Mouse (Mus musculus): ENCODE data around the gene Commd2. TPM values are rescaled to one million over a fixed set of nuclear protein-coding genes. Genes with fewer than 3 reads are reported as not detected.

Gene Commd2
- polyA plus RNA-seq, 1 experiment from 2014 or later, result 70.6 TPM

DNA sequence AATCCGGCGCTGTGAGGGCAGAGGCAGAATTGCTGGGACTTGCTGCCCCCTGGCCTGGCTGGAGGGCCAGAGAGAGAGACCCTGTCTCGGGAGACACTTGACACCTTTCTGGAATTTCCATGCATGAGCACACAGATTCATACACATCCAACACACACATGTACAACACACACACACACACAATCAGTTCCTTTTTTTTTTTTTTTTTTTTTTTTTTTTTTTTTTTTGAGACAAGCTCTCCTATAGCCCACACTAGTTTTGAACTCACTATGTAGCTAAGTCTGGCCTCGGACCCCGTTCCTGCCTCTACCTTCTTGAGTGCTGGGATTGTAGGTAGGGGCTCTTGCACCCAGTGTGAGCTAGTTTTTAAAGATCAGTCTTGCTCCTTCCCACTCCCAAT lies 14.4 kb upstream of the Commd2 start:
- no peak for ATAC-seq (replicated peaks; ENCODE audit: low FRiP score)
- no peak for DNase-seq (ENCODE audit: low spot score)
- no peaks in the 10 kb centered on the region for H3K4me1 ChIP-seq (replicated peaks; ENCODE audit: control insufficient read depth, insufficient read depth, low read length)
- H3K9me3 ChIP-seq (ENCODE audit: control insufficient read depth, low read length), result no peaks in the 10 kb centered on the region
- H3K27ac ChIP-seq (ENCODE audit: low read depth, low read length), result no peak overlapping the region
- no peak overlapping the region for H3K9ac ChIP-seq (ENCODE audit: low read depth, low read length)
- WGBS, result 74% methylated on average over 5 of the region's 5 CpGs
- H3K36me3 ChIP-seq (ENCODE audit: control insufficient read depth, insufficient read depth, low read length), result no peaks in the 10 kb centered on the region
- no peaks in the 10 kb centered on the region for H3K27me3 ChIP-seq (replicated peaks; ENCODE audit: control insufficient read depth, insufficient read depth, low read length)
- H3K4me2 ChIP-seq, result no peak overlapping the region
- H3K4me3 ChIP-seq (ENCODE audit: low read depth, low read length), result no peak overlapping the region

DNA sequence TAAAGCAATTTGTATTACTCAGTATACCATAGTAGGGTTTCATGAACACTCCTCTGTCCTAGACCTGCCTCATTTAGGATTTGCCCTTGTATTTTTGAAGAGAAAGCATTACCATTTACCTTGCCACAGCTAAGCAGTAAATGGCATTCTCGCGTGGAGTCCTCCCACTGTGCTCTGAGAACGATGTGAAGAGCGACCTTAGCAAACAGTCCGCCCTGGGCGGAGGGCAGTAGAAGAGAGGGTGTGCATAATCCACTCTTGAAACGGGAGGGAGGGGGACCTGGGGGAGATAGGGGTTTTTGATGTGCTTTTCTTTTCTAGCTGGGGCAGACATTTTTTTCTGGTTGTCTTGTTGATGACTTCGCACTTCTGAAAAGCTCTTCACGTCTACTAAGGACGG lies 13.2 kb upstream of the Commd2 start:
- WGBS, result 75% methylated on average over 10 of the region's 10 CpGs

DNA sequence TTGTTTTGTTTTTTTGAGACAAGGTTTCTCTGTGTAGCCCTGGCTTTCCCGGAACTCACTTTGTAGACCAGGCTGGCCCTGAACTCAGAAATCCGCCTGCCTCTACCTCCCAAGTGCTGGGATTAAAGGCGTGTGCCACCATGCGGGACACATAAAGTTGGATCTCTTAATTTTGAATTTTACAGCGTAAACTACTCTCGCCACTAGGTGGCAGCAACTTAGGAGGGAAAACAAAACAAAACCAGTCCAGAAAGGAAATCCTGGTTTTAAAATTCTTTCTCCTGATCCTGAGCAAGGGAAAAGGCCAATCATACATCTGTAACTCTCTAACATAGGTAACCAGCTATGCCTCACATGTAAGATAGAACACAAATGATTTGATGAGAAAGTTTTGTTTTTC lies 12.2 kb upstream of the Commd2 start:
- Histone ChIP-seq H3K27ac (ENCODE audit: low read depth, low read length) (no peak overlapping the region), H3K4me2 (no peak overlapping the region), H3K4me3 (ENCODE audit: low read depth, low read length) (no peak overlapping the region), H3K9me3 (ENCODE audit: control insufficient read depth, low read length) (no peaks in the 10 kb centered on the region), H3K4me1 (replicated peaks; ENCODE audit: control insufficient read depth, insufficient read depth, low read length) (no peaks in the 10 kb centered on the region), H3K27me3 (replicated peaks; ENCODE audit: control insufficient read depth, insufficient read depth, low read length) (no peaks in the 10 kb centered on the region), H3K36me3 (ENCODE audit: control insufficient read depth, insufficient read depth, low read length) (no peaks in the 10 kb centered on the region), H3K9ac (ENCODE audit: low read depth, low read length) (no peak overlapping the region)
- no peak for ATAC-seq (replicated peaks; ENCODE audit: low FRiP score)
- no peak for DNase-seq (ENCODE audit: low spot score)
- 21% methylated on average over 6 of the region's 6 CpGs for WGBS

More for the DNA sequence above, 13.2 kb upstream of the Commd2 start:
- Histone ChIP-seq H3K36me3 (ENCODE audit: control insufficient read depth, insufficient read depth, low read length) (no peaks in the 10 kb centered on the region), H3K4me1 (replicated peaks; ENCODE audit: control insufficient read depth, insufficient read depth, low read length) (no peaks in the 10 kb centered on the region), H3K4me3 (ENCODE audit: low read depth, low read length) (no peak overlapping the region), H3K4me2 (no peak overlapping the region), H3K27me3 (replicated peaks; ENCODE audit: control insufficient read depth, insufficient read depth, low read length) (no peaks in the 10 kb centered on the region), H3K27ac (ENCODE audit: low read depth, low read length) (no peak overlapping the region), H3K9ac (ENCODE audit: low read depth, low read length) (no peak overlapping the region), H3K9me3 (ENCODE audit: control insufficient read depth, low read length) (no peaks in the 10 kb centered on the region)
- ATAC-seq (replicated peaks; ENCODE audit: low FRiP score) (no peak), DNase-seq (ENCODE audit: low spot score) (no peak)

DNA sequence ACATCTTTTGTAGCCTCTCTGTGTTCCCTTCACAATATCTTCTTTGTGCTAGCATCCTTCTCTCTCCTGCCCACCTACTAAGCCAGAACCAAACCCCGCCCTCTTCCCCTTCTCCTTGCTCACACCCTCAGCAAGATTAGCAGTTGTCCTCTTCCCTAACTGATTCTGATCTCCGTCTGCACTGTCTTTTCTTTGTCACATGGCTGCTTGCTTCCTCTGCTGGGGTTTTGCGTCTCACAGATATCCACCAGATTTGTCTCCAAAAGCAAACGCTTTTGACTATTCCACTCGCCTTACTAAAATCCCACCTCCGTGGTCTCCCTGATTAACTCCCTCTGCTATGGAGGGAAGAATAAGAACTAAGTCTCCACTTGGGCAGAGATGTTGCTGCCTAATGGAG lies 7.1 kb upstream of the Commd2 start:
- no peak for ATAC-seq (replicated peaks; ENCODE audit: low FRiP score)
- 49% methylated on average over 6 of the region's 6 CpGs for WGBS
- no peaks in the 10 kb centered on the region for H3K9me3 ChIP-seq (ENCODE audit: control insufficient read depth, low read length)

DNA sequence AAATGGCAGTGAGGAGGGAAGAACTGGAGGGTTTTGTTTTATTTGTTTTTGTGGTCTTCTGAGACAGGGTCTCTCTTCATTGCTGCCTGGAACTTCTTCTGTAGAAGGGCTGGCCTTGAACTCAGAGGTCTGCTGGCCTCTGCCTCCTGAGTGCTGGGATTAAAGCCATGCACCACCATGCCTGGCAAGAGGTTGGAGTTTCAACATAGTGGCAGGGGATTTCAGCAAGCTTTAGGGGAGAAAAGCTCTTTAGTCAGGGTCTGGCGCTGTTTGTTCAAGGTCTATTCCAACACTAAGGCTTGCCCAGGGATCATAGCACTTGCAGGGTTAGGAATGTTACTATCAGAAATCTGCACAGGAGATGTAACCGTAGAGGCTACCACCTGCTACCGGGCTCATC lies 2.1 kb upstream of the Commd2 start:
- ATAC-seq (replicated peaks; ENCODE audit: low FRiP score), result no peak
- Histone ChIP-seq H3K4me1 (replicated peaks; ENCODE audit: control insufficient read depth, insufficient read depth, low read length) (no peaks in the 10 kb centered on the region), H3K4me2 (no peak overlapping the region), H3K27me3 (replicated peaks; ENCODE audit: control insufficient read depth, insufficient read depth, low read length) (no peaks in the 10 kb centered on the region), H3K4me3 (ENCODE audit: low read depth, low read length) (no peak overlapping the region), H3K36me3 (ENCODE audit: control insufficient read depth, insufficient read depth, low read length) (no peaks in the 10 kb centered on the region), H3K9me3 (ENCODE audit: control insufficient read depth, low read length) (no peaks in the 10 kb centered on the region), H3K27ac (ENCODE audit: low read depth, low read length) (no peak overlapping the region), H3K9ac (ENCODE audit: low read depth, low read length) (no peak overlapping the region)
- WGBS, result 78% methylated on average over 3 of the region's 3 CpGs
- no peak for DNase-seq (ENCODE audit: low spot score)

More for the DNA sequence above, 7.1 kb upstream of the Commd2 start:
- no peaks in the 10 kb centered on the region for H3K27me3 ChIP-seq (replicated peaks; ENCODE audit: control insufficient read depth, insufficient read depth, low read length)
- no peaks in the 10 kb centered on the region for H3K36me3 ChIP-seq (ENCODE audit: control insufficient read depth, insufficient read depth, low read length)
- no peak overlapping the region for H3K4me2 ChIP-seq
- H3K9ac ChIP-seq (ENCODE audit: low read depth, low read length), result no peak overlapping the region
- no peak overlapping the region for H3K4me3 ChIP-seq (ENCODE audit: low read depth, low read length)
- no peak overlapping the region for H3K27ac ChIP-seq (ENCODE audit: low read depth, low read length)
- H3K4me1 ChIP-seq (replicated peaks; ENCODE audit: control insufficient read depth, insufficient read depth, low read length), result no peaks in the 10 kb centered on the region
- DNase-seq (ENCODE audit: low spot score), result no peak

DNA sequence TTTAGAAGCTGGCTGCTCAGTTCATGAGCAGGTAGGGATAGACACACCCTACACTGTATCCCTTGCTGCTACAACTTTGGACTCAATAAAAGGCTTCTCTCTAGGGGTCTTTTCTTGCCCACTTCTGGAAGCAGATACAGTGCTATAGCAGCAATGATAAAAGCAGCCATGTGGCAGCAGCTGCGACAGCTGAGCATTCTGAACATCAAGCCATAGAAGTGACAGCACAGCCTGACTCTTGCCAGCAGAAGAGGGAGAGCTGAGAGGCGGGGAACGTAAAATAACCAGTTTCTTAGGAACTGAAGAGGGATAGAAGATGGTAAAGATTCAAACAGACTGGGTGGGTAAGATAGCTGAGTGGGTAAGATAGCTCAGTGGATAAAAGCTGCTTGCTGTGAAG lies 970 bp upstream of the Commd2 start:
- Histone ChIP-seq H3K27me3 (replicated peaks; ENCODE audit: control insufficient read depth, insufficient read depth, low read length) (no peaks in the 10 kb centered on the region), H3K4me1 (replicated peaks; ENCODE audit: control insufficient read depth, insufficient read depth, low read length) (no peaks in the 10 kb centered on the region), H3K9ac (ENCODE audit: low read depth, low read length) (no peak overlapping the region), H3K9me3 (ENCODE audit: control insufficient read depth, low read length) (no peaks in the 10 kb centered on the region), H3K36me3 (ENCODE audit: control insufficient read depth, insufficient read depth, low read length) (no peaks in the 10 kb centered on the region; the same call in 1 of the 2 replicates), H3K27ac (ENCODE audit: low read depth, low read length) (no peak overlapping the region), H3K4me3 (ENCODE audit: low read depth, low read length) (no peak overlapping the region), H3K4me2 (no peak overlapping the region)
- DNase-seq (ENCODE audit: low spot score) (no peak), ATAC-seq (replicated peaks; ENCODE audit: low FRiP score) (no peak)
- WGBS, result 82% methylated on average over 3 of the region's 3 CpGs

DNA sequence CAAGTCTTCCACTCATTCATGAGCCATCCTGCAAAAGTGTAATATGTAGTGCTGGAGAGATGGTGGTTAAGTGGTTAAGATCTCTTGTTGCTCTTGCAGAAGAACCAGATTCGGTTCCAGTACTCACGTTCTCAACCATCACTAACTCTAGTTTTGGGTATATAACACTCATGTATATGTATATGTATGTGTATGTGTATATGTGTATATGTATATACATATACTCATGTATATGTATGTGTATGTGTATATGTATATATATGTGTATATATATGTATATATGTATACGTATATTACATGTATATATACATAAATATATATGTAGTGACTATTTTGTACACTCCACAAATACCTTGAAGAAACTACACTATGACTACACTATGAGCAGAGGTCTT lies 347 bp upstream of the Commd2 start:
- Histone ChIP-seq H3K4me2 (peak overlapping the region; percentile 67), H3K27me3 (replicated peaks; ENCODE audit: control insufficient read depth, insufficient read depth, low read length) (no peaks in the 10 kb centered on the region), H3K27ac (ENCODE audit: low read depth, low read length) (no peak overlapping the region), H3K4me1 (replicated peaks; ENCODE audit: control insufficient read depth, insufficient read depth, low read length) (no peaks in the 10 kb centered on the region), H3K9me3 (ENCODE audit: control insufficient read depth, low read length) (no peaks in the 10 kb centered on the region), H3K9ac (ENCODE audit: low read depth, low read length) (peak overlapping the region; percentile 76; the same call in 1 of the 2 replicates), H3K4me3 (ENCODE audit: low read depth, low read length) (peak overlapping the region; percentile 74), H3K36me3 (ENCODE audit: control insufficient read depth, insufficient read depth, low read length) (no peaks in the 10 kb centered on the region; the same call in 1 of the 2 replicates)
- peak; percentile 19; the same call in 1 of the 2 replicates for ATAC-seq (replicated peaks; ENCODE audit: low FRiP score)
- no peak for DNase-seq (ENCODE audit: low spot score)
- 70% methylated on average over 3 of the region's 3 CpGs for WGBS

DNA sequence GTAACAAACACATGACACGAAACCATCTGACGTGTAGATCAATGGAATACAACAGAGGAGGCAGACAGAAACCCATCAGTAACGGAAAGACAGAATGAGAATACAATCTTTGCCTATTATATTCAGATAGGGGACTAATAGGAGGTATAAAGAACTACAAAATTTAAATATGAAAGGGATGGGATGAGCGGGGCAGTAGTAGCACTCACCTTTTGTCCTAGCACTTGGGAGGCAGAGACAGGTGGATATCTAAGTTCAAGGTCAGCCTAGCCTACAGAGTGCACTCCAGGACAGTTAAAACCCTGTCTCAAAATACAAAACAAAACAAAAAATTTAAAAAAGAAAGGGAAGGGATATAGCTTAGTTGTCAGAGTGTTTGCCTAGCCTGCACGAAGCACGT lies 8.3 kb downstream of the Commd2 start:
- Histone ChIP-seq H3K4me3 (ENCODE audit: low read depth, low read length) (no peak overlapping the region), H3K27me3 (replicated peaks; ENCODE audit: control insufficient read depth, insufficient read depth, low read length) (no peaks in the 10 kb centered on the region), H3K27ac (ENCODE audit: low read depth, low read length) (no peak overlapping the region), H3K4me2 (no peak overlapping the region), H3K9me3 (ENCODE audit: control insufficient read depth, low read length) (no peaks in the 10 kb centered on the region), H3K4me1 (replicated peaks; ENCODE audit: control insufficient read depth, insufficient read depth, low read length) (no peaks in the 10 kb centered on the region), H3K36me3 (ENCODE audit: control insufficient read depth, insufficient read depth, low read length) (peaks cover 10% of the 10 kb centered on the region), H3K9ac (ENCODE audit: low read depth, low read length) (no peak overlapping the region)
- DNase-seq (ENCODE audit: low spot score) (no peak), ATAC-seq (replicated peaks; ENCODE audit: low FRiP score) (no peak)
- 94% methylated on average over 6 of the region's 6 CpGs for WGBS

DNA sequence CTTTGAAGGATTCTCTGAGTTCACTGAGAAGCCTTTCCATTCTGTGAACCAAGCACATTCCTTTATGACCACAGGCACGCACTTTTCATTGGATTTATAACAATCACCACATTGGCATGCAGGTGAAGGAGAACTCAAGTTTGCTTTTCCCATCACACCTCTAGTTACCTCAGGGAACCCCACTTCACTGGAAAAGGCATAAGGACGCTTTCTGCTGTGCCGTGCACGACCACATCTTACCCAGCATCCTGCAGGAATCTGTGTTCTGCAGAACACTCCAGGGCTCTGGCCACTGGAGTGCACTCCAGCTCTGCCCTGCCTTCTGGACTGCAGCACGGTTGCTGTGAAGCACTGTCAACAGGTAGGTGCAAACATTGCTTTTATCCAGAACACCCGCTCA lies 13.9 kb downstream of the Commd2 start:
- H3K9me3 ChIP-seq (ENCODE audit: control insufficient read depth, low read length), result no peaks in the 10 kb centered on the region
- no peak overlapping the region for H3K4me3 ChIP-seq (ENCODE audit: low read depth, low read length)
- H3K4me1 ChIP-seq (replicated peaks; ENCODE audit: control insufficient read depth, insufficient read depth, low read length), result no peaks in the 10 kb centered on the region
- ATAC-seq (replicated peaks; ENCODE audit: low FRiP score), result no peak
- H3K4me2 ChIP-seq, result no peak overlapping the region
- WGBS, result 76% methylated on average over 6 of the region's 6 CpGs
- H3K9ac ChIP-seq (ENCODE audit: low read depth, low read length), result no peak overlapping the region
- no peak overlapping the region for H3K27ac ChIP-seq (ENCODE audit: low read depth, low read length)
- no peaks in the 10 kb centered on the region for H3K27me3 ChIP-seq (replicated peaks; ENCODE audit: control insufficient read depth, insufficient read depth, low read length)
- DNase-seq (ENCODE audit: low spot score), result no peak
- H3K36me3 ChIP-seq (ENCODE audit: control insufficient read depth, insufficient read depth, low read length), result no peaks in the 10 kb centered on the region
